Mouse (Mus musculus): Measurements from ENCODE around the gene Bag2.

GRCm38 (mm10) chr1:33712026-33712425 is 45.6 kb downstream of the Bag2 start:
- TF ChIP-seq EP300 (IDR thresholded peaks at IDR 0.05; ENCODE audit: insufficient read depth, low read depth, low read length) (no peak), POLR2A (IDR thresholded peaks at IDR 0.05; ENCODE audit: insufficient read depth, low read length) (no peak)
